In the genomic region with DNA sequence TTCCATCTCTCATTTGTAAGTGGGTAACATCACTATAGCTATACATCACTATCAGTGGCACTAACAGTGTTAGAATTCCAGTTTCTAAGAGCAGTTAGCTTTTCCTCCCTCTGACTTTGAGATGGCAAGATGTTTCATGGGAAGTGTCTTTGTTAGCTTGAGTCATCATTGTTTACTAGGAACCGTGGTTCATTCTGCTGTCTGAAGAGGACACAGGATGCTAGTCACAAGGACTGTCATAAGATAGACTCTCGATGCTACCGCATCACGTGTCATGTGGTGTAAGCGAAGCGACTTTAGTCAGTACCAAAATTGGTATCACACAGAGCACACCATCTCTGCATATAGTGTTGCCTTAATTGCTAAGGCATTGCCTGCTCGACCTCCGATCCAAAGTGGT, we compare ENCODE assay signal across 17 mouse cellular contexts.
"Had no signal": no experiment of that assay in that cellular context is flagged by ENCODE, and none has a peak within 500 bp of the region (broad histone marks: within the 10 kb centered on the region; RNA-seq: fewer than 3 reads in every experiment).

No protein-coding gene starts in this region.

- H3K9ac ChIP-seq: liver, embryonic 12.5 days; liver, embryonic 14.5 days; lung, embryonic 14.5 days; midbrain, embryonic 13.5 days; midbrain, embryonic 15.5 days; neural tube, embryonic 13.5 days; neural tube, embryonic 15.5 days had no signal

- H3K9me3 ChIP-seq: liver, embryonic 12.5 days; megakaryocyte, embryonic 14.5 days; midbrain, embryonic 13.5 days; midbrain, embryonic 15.5 days; neural tube, embryonic 13.5 days; neural tube, embryonic 15.5 days had no signal

- ATAC-seq: liver, embryonic 12.5 days; midbrain, embryonic 13.5 days; midbrain, embryonic 15.5 days had no signal

- H3K27me3 ChIP-seq: liver, embryonic 12.5 days; megakaryocyte, embryonic 14.5 days; midbrain, embryonic 15.5 days; neural tube, embryonic 13.5 days; neural tube, embryonic 15.5 days had no signal

- H3K4me3 ChIP-seq: liver, embryonic 12.5 days; megakaryocyte, embryonic 14.5 days; midbrain, embryonic 13.5 days; midbrain, embryonic 15.5 days; neural tube, embryonic 13.5 days; neural tube, embryonic 15.5 days had no signal

- DNase-seq: retina, postnatal 1 day; right cerebral cortex, adult 18-20 months; right cerebral cortex, postnatal 25 days; right cerebral cortex, postnatal 4 days; spleen, adult 18-20 months; thymus, adult 18-20 months; thymus, postnatal 14 days; thymus, postnatal 36 days had no signal

- H3K27ac ChIP-seq: liver, embryonic 12.5 days; liver, embryonic 14.5 days; midbrain, embryonic 13.5 days; midbrain, embryonic 15.5 days; neural tube, embryonic 13.5 days; neural tube, embryonic 15.5 days had no signal

- H3K4me2 ChIP-seq: liver, embryonic 12.5 days; lung, embryonic 14.5 days; midbrain, embryonic 11.5 days; midbrain, embryonic 13.5 days; midbrain, embryonic 15.5 days; neural tube, embryonic 13.5 days; neural tube, embryonic 15.5 days had no signal

- H3K36me3 ChIP-seq: liver, embryonic 12.5 days; midbrain, embryonic 13.5 days; midbrain, embryonic 15.5 days; neural tube, embryonic 13.5 days; neural tube, embryonic 15.5 days had no signal
